Mouse (Mus musculus): ENCODE measurements around the gene Adamts17. TPM values are rescaled to one million over a fixed set of nuclear protein-coding genes. Genes with fewer than 3 reads are reported as not detected.
A peak's percentile ranks its signal among the peaks of the same experiment; 100 is the strongest.

Gene Adamts17
- total RNA-seq, 2 experiments from 2014 or later: not detected

DNA sequence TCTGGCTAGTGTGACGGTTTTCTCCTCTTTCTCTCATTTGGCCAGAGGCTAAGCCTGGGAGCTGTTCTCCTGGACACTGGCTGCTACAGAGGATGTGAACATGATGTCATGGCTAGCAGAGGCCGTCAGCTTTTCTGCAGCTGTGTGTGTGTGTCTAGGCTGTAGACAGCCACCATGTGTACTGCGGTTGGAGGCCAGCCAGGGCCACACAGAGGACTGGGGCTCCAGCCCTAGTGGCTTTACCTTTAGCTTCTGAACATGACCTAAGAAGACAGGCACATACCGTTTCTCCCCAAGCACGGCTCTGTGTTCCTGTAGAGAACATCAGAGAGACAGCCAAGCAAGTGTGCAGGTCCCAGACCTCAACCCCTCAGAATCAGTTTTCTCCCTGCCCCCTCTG is 73.3 kb downstream of the Adamts17 start:
- ATAC-seq (replicated peaks; ENCODE audit: low FRiP score, low TSS enrichment, poor library complexity, severe bottlenecking): no peak

- ATAC-seq (replicated peaks; ENCODE audit: low FRiP score, low TSS enrichment, poor library complexity, severe bottlenecking): no peak
These were observed 84.1 kb downstream of the Adamts17 start for GRCm38 (mm10) chr7:66923595-66923994.

- no peak for ATAC-seq (replicated peaks; ENCODE audit: low FRiP score, low TSS enrichment, poor library complexity, severe bottlenecking)
These were observed 84.6 kb downstream of the Adamts17 start for GRCm38 (mm10) chr7:66924104-66924503.

- 0 out of 2 replicates have a peak, but pooled peaks have one; percentile 47 for ATAC-seq (replicated peaks; ENCODE audit: low FRiP score, low TSS enrichment, poor library complexity, severe bottlenecking)
These were observed 89.7 kb downstream of the Adamts17 start for GRCm38 (mm10) chr7:66929263-66929662.

DNA sequence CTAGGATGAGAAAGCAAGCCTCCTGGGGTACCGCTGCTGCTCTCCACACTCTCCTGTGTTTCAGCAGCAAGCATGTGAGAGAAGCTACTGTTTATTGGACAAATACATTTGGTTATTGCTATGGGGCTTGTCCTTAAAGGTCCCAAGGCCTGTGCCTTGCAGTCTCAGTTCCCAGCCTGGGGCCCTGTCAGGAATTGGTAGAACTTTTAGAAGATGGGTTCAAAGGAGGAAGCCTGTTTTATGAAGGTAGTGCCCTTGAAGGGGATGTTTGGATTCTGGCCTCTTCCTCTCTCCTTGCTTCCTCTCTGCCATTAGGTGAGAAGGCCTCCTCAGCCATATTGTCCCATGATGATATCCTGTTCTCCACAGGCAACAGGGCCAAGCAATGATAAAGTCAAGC is 91.8 kb downstream of the Adamts17 start:
- no peak for ATAC-seq (replicated peaks; ENCODE audit: low FRiP score, low TSS enrichment, poor library complexity, severe bottlenecking)

- no peak for ATAC-seq (replicated peaks; ENCODE audit: low FRiP score, low TSS enrichment, poor library complexity, severe bottlenecking)
These were observed 93.7 kb downstream of the Adamts17 start for GRCm38 (mm10) chr7:66933251-66933650.

DNA sequence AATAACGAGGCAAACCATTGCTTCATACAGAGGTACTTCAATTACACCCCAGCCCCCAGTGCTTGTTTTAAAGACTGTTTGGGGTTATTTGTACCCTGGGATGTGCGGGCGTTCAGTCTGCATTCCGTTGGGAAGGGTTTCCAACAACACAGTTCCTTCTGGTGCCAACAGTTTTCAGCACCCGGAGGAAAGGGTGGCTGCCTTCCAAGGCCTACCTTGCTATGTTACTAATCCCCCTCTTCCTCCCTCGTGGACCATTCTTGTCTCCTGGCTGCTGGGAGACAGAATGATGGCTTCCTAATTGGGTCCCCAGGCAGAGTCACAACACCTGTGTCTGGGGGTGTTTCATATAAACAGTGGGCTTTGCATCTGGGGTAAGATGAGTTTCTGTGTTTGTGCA is 94.5 kb downstream of the Adamts17 start:
- ATAC-seq (replicated peaks; ENCODE audit: low FRiP score, low TSS enrichment, poor library complexity, severe bottlenecking): no peak

DNA sequence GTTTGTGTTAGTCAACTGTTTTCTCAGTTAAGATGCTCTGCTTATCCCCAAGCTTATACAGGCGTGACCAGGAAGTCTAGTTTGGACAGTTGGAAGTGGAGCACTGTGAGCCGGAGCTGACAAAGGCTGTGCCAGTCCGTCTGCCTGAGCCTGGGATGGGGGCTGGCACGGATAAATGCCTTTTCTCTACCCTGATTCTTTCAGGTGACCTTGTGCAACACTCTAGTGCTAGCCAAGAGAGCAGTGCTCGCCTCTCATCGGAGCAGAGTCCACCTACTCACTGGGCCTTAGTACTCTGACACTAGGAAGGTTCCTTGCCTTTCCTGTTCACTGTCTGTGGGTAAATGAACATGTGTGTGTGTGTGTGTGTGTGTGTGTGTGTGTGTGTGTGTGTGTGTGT is 95.5 kb downstream of the Adamts17 start:
- no peak for ATAC-seq (replicated peaks; ENCODE audit: low FRiP score, low TSS enrichment, poor library complexity, severe bottlenecking)

DNA sequence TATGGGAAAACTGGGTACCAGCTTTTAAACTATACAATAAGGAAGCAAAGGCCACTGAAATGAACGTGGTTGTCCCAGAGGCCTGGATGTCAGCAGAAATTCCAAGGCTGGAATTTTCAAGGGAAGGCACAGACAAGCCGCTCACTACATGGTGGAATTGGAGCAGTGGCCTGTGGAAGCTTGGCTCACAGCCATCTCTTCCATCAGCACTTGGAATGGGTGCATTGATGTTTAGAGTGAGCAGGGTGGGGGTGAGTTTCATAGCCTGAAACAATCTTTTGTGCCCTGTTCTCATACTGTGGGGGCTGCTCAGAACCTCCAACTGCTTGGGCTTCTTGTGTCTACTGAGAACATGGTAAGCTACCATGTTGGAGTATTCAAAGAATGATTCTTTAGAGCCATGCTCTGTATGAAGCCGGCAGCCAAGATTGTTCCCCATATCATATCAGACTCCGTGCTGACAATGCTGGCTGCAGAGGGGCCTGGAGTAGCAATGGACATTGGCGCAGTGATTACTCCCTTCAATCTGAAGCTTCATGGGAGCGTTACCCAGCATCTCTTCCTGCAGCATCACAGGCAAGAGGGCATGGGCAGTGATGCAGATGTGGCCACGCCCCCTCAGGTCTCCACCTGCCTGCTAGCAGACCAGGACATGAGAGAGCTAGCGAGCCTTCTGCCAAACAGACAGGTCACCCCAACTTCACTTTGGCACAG is 96.7 kb downstream of the Adamts17 start:
- no peak for ATAC-seq (replicated peaks; ENCODE audit: low FRiP score, low TSS enrichment, poor library complexity, severe bottlenecking)

GRCm38 (mm10) chr7:66936911-66937310 is 97.4 kb downstream of the Adamts17 start:
- ATAC-seq (replicated peaks; ENCODE audit: low FRiP score, low TSS enrichment, poor library complexity, severe bottlenecking): no peak

DNA sequence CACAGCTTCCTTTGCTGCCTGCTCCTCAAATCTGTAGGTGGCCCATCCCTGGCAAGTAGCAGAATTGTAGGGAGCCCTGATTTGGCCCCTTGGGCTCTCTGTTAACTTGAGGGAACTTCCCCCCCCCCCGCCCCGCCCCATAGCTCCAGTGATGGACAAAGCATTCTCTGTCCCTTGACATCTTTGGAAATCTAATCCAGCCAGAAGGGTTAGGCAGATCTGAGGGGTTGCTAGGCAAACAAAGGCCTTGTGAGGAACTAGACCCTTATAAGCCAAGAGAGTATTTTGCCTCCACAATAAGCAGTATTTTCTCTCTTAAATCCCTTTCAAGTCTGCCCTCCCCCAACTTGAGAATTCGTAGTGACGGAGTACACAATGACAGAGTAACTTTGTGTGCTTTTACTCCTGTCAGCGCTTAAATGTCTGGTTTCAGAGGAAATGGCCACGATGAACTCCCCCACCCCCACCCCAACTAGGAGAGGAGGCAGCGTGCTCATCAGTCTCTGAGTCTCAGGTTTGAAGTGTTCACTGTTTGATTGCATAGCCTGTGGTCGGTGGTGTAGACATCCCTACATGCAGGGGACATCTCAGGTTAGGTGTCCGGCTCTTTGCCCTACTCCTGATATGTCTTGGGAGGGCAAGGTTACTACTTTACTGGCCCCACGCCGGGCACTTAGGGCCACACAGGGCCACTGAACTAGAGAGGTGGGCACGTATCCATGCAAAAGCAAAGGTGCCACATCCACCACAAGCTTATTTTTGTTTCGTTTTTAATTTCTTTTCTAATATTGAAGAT is 99.7 kb downstream of the Adamts17 start:
- ATAC-seq (replicated peaks; ENCODE audit: low FRiP score, low TSS enrichment, poor library complexity, severe bottlenecking): no peak

DNA sequence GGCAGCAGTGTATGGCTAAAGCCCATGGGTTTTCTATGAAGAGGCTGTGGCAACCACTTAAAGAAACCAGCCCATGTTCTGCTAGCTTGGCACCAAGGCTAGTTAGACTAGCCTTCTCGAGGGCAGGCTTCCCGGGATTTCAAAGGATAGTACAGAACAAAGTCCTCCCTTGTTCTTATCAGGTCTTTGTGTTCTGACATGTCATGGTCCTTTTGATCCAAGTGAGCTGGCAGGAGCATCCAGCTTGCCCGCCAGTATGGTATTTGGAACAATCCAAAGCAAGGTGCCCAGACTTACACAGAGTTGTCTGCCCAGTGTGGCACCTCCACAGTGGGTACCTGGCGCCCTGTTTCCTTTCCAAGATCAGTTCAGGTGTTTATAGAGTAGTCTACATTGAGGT is 101.2 kb downstream of the Adamts17 start:
- ATAC-seq (replicated peaks; ENCODE audit: low FRiP score, low TSS enrichment, poor library complexity, severe bottlenecking): no peak

DNA sequence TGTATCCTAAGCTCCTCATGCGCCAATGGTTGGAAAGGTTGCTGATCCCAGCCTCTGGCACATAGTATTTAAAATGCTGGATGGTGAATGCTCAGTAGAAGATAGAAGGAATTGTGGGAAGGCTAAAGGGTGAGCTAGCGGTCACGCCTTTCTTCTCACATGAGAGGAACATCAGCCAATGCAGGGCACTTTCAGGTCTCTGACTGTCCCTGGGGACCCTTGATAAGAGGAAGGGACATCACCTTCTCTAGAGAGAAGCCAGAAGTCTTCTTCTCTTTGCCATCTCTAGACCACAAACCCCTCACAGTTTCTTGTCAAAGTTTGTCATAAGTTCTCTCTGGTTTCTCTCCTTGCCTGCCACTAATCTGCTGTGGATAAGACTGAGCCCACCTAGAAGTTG is 109.5 kb downstream of the Adamts17 start:
- no peak for ATAC-seq (replicated peaks; ENCODE audit: low FRiP score, low TSS enrichment, poor library complexity, severe bottlenecking)

DNA sequence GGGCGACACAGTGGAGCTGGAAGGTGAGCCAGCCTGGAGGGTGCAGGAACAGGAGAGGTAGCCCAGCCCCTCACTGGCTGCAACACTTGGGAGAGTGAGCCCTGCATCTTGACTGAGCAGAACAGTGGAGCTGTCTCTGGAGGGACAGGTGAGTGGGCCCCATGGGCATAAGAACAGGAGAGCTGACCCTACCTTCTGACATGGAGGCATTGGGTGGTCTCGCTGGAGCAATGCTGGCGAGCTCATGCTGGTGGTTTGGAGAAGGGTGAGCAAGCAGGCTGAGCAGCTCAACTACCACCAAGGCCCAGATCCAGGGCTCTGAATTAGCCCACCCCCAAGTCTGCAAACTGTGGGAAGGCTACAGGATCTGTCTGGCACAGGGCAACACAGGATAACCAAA is 113.4 kb downstream of the Adamts17 start:
- ATAC-seq (replicated peaks; ENCODE audit: low FRiP score, low TSS enrichment, poor library complexity, severe bottlenecking): no peak

DNA sequence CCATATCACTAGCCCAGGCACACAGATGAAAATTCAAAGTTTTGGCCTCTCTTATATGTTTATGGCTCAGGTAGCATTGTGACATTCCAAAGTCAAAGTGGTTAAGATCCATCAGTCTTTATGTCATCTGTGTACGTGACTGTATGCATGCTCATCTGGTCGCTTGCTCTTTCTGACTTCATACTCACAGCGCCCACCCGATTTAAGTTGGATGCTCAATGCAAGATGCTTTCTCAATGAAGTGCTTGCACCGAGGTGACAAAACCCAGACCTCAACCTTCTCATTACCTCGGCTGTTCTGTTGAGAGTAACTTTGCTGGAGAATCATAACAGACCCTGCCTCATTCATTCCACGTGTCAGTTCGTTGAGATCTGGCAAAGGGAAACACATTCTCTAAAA is 114.5 kb downstream of the Adamts17 start:
- no peak for ATAC-seq (replicated peaks; ENCODE audit: low FRiP score, low TSS enrichment, poor library complexity, severe bottlenecking)

GRCm38 (mm10) chr7:66954723-66955122 is 115.2 kb downstream of the Adamts17 start:
- no peak for ATAC-seq (replicated peaks; ENCODE audit: low FRiP score, low TSS enrichment, poor library complexity, severe bottlenecking)

GRCm38 (mm10) chr7:66955455-66955919 is 116.0 kb downstream of the Adamts17 start:
- no peak for ATAC-seq (replicated peaks; ENCODE audit: low FRiP score, low TSS enrichment, poor library complexity, severe bottlenecking)

DNA sequence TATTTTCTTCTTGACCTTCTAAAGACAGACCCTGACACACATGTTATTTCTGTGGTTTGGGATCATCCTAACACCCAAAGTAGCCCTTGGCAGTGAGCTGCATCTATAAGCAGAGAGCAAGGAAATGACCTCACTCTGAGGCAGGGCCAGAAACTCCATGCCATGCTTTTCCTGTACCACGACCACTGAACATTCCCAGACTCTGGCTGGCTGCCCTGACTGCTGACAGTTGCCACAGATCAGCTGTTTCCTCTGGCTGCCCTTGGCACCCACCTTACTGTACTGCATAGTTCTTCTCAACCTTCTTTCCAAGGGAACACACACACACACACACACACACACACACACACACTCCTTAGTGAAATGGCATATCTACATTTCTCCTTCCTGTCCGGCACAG is 116.4 kb downstream of the Adamts17 start:
- ATAC-seq (replicated peaks; ENCODE audit: low FRiP score, low TSS enrichment, poor library complexity, severe bottlenecking): no peak

DNA sequence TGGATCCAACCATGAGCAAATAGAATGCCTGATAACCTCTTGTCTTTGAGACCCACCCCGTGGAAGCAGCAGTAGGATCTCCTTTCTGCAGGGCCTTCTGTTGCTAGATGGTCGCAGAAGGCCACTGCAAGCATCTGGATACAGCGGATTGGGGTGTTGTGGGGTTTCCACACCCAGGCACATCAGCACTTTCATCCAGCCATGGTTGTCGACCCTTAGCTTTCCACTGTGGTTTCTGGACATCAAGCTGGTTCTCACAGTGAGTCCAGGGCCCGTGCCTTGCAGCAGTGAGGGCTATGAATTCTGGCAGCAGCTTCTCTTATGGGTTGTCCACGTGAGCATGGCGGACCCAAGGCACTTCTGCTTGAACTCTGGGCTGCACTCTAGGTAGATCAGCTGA is 118.2 kb downstream of the Adamts17 start:
- no peak for ATAC-seq (replicated peaks; ENCODE audit: low FRiP score, low TSS enrichment, poor library complexity, severe bottlenecking)

- ATAC-seq (replicated peaks; ENCODE audit: low FRiP score, low TSS enrichment, poor library complexity, severe bottlenecking): no peak
These were observed 120.9 kb downstream of the Adamts17 start for GRCm38 (mm10) chr7:66960246-66961033.
